Mouse (Mus musculus) cerebellum, adult 8-10 months (tissue): ENCODE measurements at regions not wholly inside any gene's neighbourhood (a gene's known extent, or its start where the extent isn't known, plus 50 kb on each side); places are given as distances from the start of the nearest gene placed in this dataset.
"Not testable (repeated sequence)": the region's sequence is repeated elsewhere in the genome, so short reads cannot be mapped to it uniquely, and the experiment has no call there.

Source experiments
- DNase-seq: peaks from one replicate; pipeline ENCODE4 v3.0.0; 2022

GRCm38 (mm10) chr1:143286274-143286967 is 354.0 kb upstream of the B3galt2 start:
- no peak for DNase-seq

GRCm38 (mm10) chr1:143287448-143287847 is 353.0 kb upstream of the B3galt2 start:
- no peak for DNase-seq

- no peak for DNase-seq
Observed at GRCm38 (mm10) chr1:143296555-143296954, 343.9 kb upstream of the B3galt2 start.

GRCm38 (mm10) chr1:143307379-143307778 is 333.1 kb upstream of the B3galt2 start:
- no peak for DNase-seq

GRCm38 (mm10) chr1:143318381-143318780 is 322.1 kb upstream of the B3galt2 start:
- no peak for DNase-seq

GRCm38 (mm10) chr1:143319568-143319967 is 320.9 kb upstream of the B3galt2 start:
- no peak for DNase-seq

GRCm38 (mm10) chr1:143351388-143351787 is 289.1 kb upstream of the B3galt2 start:
- no peak for DNase-seq

- DNase-seq: not testable (repeated sequence)
Observed at GRCm38 (mm10) chr1:143360256-143360655, 280.2 kb upstream of the B3galt2 start.

- DNase-seq: no peak
Observed at GRCm38 (mm10) chr1:143391851-143392250, 248.6 kb upstream of the B3galt2 start.
